Mouse (Mus musculus): ENCODE measurements around the gene P2ry4.

P2ry4 gene

GRCm38 (mm10) chrX:100594791-100595190, at the start of gene P2ry4:
P2ry4 (minus strand) TSS chrX:100594869.
- DNase-seq (ENCODE audit: low read depth, low spot score): no peak

GRCm38 (mm10) chrX:100638477-100638876, 43.8 kb upstream of the P2ry4 start:
- DNase-seq (ENCODE audit: low read depth, low spot score): no peak

- no peak for DNase-seq (ENCODE audit: low read depth, low spot score)
These were observed 34.4 kb upstream of the P2ry4 start for GRCm38 (mm10) chrX:100629076-100629475.

- peak; percentile 91 for DNase-seq (ENCODE audit: low read depth, low spot score)
These were observed 31.4 kb upstream of the P2ry4 start, which contains the start of gene Pdzd11 for GRCm38 (mm10) chrX:100625802-100626793. Pdzd11 (minus strand) TSS chrX:100626568.

GRCm38 (mm10) chrX:100625546-100625801, 30.8 kb upstream of the P2ry4 start, which contains the start of gene Kif4:
Kif4 (plus strand) TSS chrX:100625737.
- no peak for DNase-seq (ENCODE audit: low read depth, low spot score)

- no peak for DNase-seq (ENCODE audit: low read depth, low spot score)
These were observed 30.5 kb upstream of the P2ry4 start for GRCm38 (mm10) chrX:100625146-100625545.

- DNase-seq (ENCODE audit: low read depth, low spot score): no peak
These were observed 29.6 kb upstream of the P2ry4 start for GRCm38 (mm10) chrX:100624242-100624641.

- DNase-seq (ENCODE audit: low read depth, low spot score): no peak
These were observed 26.7 kb upstream of the P2ry4 start for GRCm38 (mm10) chrX:100621366-100621765.

GRCm38 (mm10) chrX:100618488-100618887, 23.8 kb upstream of the P2ry4 start:
- no peak for DNase-seq (ENCODE audit: low read depth, low spot score)

- no peak for DNase-seq (ENCODE audit: low read depth, low spot score)
These were observed 10.6 kb upstream of the P2ry4 start, which contains the start of gene Arr3 for GRCm38 (mm10) chrX:100605314-100605713. Arr3 (plus strand) TSS chrX:100605497.

GRCm38 (mm10) chrX:100599755-100600154, 5.1 kb upstream of the P2ry4 start:
- no peak for DNase-seq (ENCODE audit: low read depth, low spot score)

- DNase-seq (ENCODE audit: low read depth, low spot score): no peak
These were observed 2.8 kb upstream of the P2ry4 start for GRCm38 (mm10) chrX:100597439-100597838.

GRCm38 (mm10) chrX:100571951-100572350, 22.7 kb downstream of the P2ry4 start, which contains the start of gene Awat1:
Awat1 (plus strand) TSS chrX:100572251.
- DNase-seq (ENCODE audit: low read depth, low spot score): no peak

GRCm38 (mm10) chrX:100565696-100566095, 29.0 kb downstream of the P2ry4 start:
- no peak for DNase-seq (ENCODE audit: low read depth, low spot score)

GRCm38 (mm10) chrX:100556026-100556425, 38.6 kb downstream of the P2ry4 start:
- DNase-seq (ENCODE audit: low read depth, low spot score): no peak

Data from A20 (cell line).